Mouse (Mus musculus): ENCODE data around the gene Rap1gds1.

DNA sequence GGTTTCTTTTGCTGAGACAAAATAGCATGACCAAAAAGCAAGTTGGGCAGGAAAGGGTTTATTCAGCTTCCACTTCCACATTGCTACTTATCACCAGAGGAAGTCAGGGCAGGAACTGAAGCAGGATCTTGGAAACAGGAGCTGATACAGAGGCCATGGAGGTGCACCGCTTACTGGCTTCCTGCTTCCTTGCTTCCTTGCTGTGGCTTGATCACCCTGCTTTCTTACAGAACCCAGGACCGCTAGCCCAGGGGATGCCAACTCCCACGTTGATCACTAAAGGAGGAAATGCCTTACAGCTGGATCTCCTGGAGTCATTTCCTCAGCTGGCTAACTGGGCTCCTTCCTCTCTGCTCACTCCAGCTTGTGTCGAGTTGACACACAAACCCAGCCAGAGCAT, 197.3 kb downstream of the Rap1gds1 start:
- TF ChIP-seq CTCF (conservative IDR thresholded peaks at IDR 0.05; ENCODE audit: low read length) (no peak), POU5F1 (IDR thresholded peaks at IDR 0.05; ENCODE audit: borderline replicate concordance, low read length) (no peak), NANOG (IDR thresholded peaks at IDR 0.05; ENCODE audit: borderline replicate concordance, low read length) (no peak)

Measured in E14TG2a.4 (cell line).